Mouse (Mus musculus): ENCODE results near the gene Dgcr2.

The Dgcr2 gene

DNA sequence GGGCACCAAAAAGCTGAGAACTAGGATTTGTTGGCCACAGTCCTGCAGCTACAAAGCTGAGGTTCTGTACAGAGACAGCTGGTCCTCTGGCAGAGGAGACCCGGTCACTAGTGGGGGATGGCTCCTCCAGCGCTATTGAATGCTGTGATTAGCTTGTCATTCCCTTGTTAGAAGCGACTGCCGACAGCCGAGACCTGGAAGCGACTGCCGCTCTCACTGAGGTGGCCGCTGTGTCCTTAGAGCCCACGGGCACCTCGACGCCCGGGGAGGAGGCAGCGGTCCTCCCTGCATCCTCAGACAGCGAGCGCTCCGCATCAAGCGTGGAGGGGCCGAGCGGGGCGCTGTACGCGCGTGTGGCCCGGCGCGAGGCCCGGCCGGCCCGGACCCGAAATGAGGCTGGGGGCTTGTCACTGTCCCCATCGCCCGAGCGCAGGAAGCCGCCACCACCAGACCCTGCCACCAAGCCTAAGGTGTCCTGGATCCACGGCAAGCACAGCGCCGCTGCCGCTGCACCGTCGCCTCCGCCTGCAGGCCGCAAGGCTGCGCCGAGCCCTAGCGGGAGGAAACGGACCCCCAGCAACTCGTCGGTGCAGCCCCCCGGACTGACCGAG, 91.7 kb downstream of the Dgcr2 start:
- DNase-seq, result no peak

GRCm38 (mm10) chr16:17804982-17805381, 93.4 kb downstream of the Dgcr2 start:
- DNase-seq, result no peak

DNA sequence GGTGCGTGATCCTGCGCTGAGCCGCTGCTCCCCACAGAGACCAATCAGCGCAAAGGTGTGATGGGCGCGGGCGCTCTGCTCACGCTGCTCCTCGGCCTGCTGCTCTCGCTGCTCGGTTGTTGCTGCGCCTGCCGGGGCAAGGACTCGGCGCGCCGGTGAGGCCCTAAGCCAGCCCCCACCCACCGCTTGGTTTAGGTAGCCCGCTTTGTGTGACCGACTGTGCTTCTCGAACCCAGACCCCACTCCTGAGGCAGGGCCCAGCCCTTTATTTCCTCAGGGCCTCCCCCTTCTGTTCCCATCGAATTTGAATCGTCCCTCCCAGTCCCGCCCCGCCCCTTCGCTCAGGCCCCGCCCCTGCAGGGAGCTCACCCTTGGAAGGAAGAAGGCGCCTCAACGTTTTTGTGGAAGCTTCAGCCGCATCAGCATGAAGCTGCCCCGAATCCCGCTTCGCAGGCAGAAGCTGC, 93.9 kb downstream of the Dgcr2 start:
- peak; percentile 40 for DNase-seq

GRCm38 (mm10) chr16:17803675-17804448, 94.5 kb downstream of the Dgcr2 start:
- no peak for DNase-seq

GRCm38 (mm10) chr16:17802839-17803674, 95.3 kb downstream of the Dgcr2 start:
- DNase-seq, result no peak

- no peak for DNase-seq
Observed at GRCm38 (mm10) chr16:17802456-17802838, 95.9 kb downstream of the Dgcr2 start.

DNA sequence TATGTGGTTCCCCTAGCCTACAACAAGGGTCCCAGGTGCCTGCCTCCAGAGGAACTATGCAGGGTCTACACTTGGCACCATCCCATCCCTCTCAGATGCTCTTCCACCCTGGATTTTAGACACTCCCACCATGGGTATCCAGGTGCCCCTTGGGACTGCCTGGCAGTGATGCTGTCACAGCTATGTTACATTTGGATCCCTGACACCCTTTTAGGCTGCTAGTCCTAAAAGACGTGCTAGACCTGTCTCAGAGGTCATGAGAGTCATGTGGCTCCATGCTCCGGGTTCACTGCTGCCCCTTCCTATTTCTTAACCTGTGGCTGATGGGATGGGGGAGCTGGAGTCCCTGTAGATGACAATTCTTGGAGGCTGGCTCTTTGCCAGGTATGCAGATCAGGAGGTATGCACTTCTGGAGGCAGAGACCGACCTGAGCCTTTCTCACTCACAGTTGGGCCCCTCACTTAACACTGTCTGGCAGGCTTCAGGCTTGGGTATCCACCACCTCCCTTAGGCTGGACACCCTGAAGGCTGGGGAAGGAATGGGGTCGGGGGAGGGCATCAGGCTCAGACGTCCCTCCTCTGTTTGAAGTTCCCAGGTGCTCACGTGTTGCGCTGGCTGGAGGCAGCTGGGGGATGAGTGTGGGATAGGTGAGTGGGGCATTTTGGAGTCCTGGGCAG, 96.4 kb downstream of the Dgcr2 start:
- DNase-seq, result no peak

DNA sequence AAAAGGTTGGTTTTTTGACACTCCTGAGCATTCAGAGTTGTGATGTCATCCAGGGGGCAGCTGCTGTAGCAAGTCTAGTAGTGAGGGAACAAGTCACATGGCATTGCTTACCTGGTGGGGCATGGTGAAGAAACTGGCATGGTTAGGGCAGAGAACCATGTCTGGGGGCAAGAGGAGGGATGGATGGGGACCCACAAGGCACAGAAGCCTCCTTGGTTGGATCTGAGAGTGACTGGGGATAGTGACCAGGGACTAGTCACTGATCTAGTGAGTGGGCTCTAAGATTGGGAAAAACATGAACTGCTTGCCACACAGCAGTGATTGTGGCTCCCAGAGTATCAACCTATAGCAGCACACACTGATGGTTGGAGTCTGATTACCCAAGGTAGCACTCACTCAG, 98.8 kb downstream of the Dgcr2 start:
- no peak for DNase-seq

DNA sequence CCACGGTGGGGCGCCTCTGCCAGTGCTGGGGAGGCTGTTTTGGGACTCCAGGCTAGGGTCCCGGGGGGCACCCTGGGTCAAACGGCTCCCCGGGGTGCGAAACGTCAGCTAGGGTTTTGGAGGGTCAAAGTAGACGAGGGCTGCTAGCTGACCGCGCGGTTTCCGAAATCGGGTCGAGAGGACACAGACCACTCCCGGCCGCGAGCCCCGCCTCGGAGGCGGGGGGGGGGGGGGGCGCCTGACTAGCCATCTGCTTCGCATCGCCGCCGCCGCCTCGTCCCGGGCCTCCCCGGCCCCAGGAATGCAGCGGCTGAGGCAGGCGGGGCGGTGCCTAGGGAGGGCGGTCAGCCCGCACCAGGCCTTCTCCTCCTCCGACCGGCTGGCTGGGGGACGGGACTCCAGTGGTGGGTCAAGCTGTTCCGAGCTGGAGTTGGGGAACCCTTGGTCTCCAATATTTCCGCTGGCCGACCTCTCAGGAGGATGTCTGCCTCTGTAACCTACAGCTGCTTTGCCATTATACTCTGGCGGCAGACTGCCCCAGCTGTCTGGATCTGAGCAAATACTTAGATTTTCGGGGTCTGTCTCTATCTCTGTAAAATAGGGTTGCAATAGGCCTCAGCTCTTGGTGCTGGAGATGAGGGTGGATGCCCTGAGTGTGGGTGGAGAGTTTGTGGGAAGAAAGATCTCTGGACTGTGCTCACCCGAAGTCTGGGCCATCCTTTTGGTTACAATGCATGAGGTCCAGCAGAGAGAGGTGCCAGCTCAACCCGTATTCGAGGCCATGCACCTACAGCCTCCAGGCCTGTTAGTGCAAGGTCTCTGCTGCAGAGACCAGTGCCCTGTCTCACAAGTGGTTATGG, 99.8 kb downstream of the Dgcr2 start:
- DNase-seq, result no peak

GRCm38 (mm10) chr16:17797812-17798311, 100.5 kb downstream of the Dgcr2 start:
- DNase-seq, result no peak

- no peak for DNase-seq
Observed at GRCm38 (mm10) chr16:17796971-17797811, 101.2 kb downstream of the Dgcr2 start, which contains the start of gene Scarf2. Gene Scarf2 (plus strand): TSS chr16:17797282.

DNA sequence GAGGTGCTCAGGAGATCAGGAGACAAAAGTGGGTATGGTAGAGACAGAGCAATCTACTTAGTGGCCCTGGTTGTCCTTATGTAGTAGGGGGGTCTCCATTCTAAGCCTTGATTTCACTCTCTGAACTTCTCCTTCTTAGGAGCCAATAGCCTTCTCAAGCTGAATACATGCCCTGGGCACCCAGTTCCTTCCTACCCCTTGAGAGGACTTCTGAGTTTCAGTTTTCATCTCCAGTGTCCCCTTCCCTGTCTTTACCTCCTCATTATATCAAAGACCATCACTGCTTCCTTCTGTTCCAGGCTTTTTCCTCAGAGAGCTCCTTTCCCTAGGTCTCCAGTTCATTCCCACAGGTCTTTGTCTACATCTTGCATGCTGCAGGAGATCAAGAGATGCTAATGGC, 101.8 kb downstream of the Dgcr2 start:
- no peak for DNase-seq

DNA sequence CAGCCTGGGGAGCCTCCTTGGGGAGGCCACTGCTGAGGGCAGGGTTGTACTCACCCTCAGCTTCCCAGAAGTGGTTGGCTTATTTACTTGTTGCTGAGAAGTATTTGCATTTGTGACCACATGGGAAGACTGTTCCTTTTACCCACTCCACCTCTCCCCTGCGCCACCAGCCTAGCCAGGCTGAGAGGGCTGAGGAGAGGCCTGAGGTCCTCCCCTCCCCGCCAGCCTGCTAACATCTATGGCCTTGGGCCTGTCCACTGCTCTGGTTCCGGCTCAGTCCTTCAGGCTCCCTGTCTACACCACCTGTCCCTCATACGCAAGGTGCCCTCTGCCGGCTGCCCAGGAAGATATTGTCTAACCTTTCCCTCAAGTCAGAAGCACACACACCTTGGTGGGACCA, 102.7 kb downstream of the Dgcr2 start:
- DNase-seq, result no peak

DNA sequence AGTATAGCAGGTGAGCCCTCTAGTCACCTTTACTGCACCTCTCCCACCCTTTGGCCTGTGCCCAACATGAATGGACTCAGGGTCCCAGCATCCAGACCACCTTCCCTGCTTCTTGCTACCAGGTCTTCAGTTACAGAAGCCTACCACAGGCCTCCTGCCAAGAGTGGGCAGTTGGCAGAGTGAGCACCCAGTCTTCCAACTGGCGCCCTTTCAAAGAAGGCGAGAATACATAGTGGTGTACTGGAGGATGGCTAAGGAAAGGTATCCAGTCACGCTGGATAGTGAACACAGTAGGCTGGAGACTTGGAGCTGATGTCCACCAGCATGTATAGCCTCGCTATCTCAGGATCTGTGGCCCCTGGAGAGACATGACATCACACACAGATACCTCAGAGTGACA, 104.3 kb downstream of the Dgcr2 start:
- no peak for DNase-seq

- DNase-seq, result no peak
Observed at GRCm38 (mm10) chr16:17792728-17793127, 105.6 kb downstream of the Dgcr2 start.
